Comparison of ENCODE assay signal across 9 mouse cellular contexts in genomic region chr4:135241669-135242068, GRCm38 (mm10). TPM values are rescaled to one million over a fixed set of nuclear protein-coding genes. Genes with fewer than 3 reads are reported as not detected.
DNase-seq lines count a peak whose midpoint lies in the region; ATAC-seq and TF ChIP-seq lines count a peak whose summit lies in the region.
"Had no signal": no experiment of that assay in that cellular context is flagged by ENCODE, and none has a peak within 500 bp of the region (broad histone marks: within the 10 kb centered on the region; RNA-seq: fewer than 3 reads in every experiment).

No protein-coding gene starts in this region.

- H3K4me1 ChIP-seq in heart, embryonic 15.5 days (replicated peaks) = peaks cover 74% of the 10 kb centered on the region
- H3K4me1 ChIP-seq in G1E (ENCODE audit: insufficient read depth, low read depth, low read length) = peaks cover 91% of the 10 kb centered on the region
- peaks cover 38% of the 10 kb centered on the region for H3K4me1 ChIP-seq in intestine, embryonic 15.5 days (replicated peaks)
- H3K4me1 ChIP-seq in liver, postnatal 0 days (ENCODE audit: insufficient read depth) = peaks cover 65% of the 10 kb centered on the region
- peaks cover 5% of the 10 kb centered on the region; the same call in 1 of the 2 replicates for H3K4me1 ChIP-seq in midbrain, postnatal 0 days (ENCODE audit: insufficient read depth, low read length)
- H3K4me1 ChIP-seq in thymus, adult 2 months (replicated peaks; ENCODE audit: control insufficient read depth, insufficient read depth, low read length) = peaks cover 11% of the 10 kb centered on the region

- no peaks in the 10 kb centered on the region for H3K27me3 ChIP-seq in heart, embryonic 15.5 days
- H3K27me3 ChIP-seq in G1E (ENCODE audit: insufficient read depth, low read length) = no peaks in the 10 kb centered on the region
- no peaks in the 10 kb centered on the region for H3K27me3 ChIP-seq in intestine, embryonic 15.5 days (replicated peaks)
- H3K27me3 ChIP-seq in liver, postnatal 0 days (ENCODE audit: insufficient read depth, low read length) = no peaks in the 10 kb centered on the region
- H3K27me3 ChIP-seq in midbrain, postnatal 0 days (ENCODE audit: insufficient read depth, low read length) = no peaks in the 10 kb centered on the region
- H3K27me3 ChIP-seq in thymus, adult 2 months (ENCODE audit: control insufficient read depth, insufficient read depth, low read length) = no peaks in the 10 kb centered on the region
- H3K27me3 ChIP-seq: neural tube, embryonic 12.5 days; Patski had no signal

- DNase-seq in heart, postnatal 36 days = no peak
- peak; percentile 12 for DNase-seq in G1E (ENCODE audit: low spot score)
- peak; percentile 43 for DNase-seq in liver, postnatal 0 days
- DNase-seq in midbrain, postnatal 0 days (ENCODE audit: low spot score) = no peak
- no peak for DNase-seq in thymus, adult 2 months

- no peak for TF ChIP-seq POLR2A in thymus, adult 2 months (IDR thresholded peaks at IDR 0.05; ENCODE audit: control insufficient read depth, extremely low read depth, insufficient read depth, low read length, poor library complexity)

- no peak overlapping the region for H3K9ac ChIP-seq in heart, embryonic 15.5 days
- H3K9ac ChIP-seq in intestine, embryonic 15.5 days = 0 out of 2 replicates have a peak overlapping the region, but pooled peaks have one; percentile 17
- H3K9ac ChIP-seq in liver, postnatal 0 days (replicated peaks) = peak overlapping the region; percentile 53
- H3K9ac ChIP-seq in midbrain, postnatal 0 days (replicated peaks; ENCODE audit: low read length, poor library complexity, severe bottlenecking) = no peak overlapping the region
- H3K9ac ChIP-seq: neural tube, embryonic 12.5 days had no signal

- ATAC-seq in heart, embryonic 15.5 days (replicated peaks; ENCODE audit: insufficient number of reproducible peaks, insufficient read depth, low FRiP score, low read depth) = 0 out of 2 replicates have a peak, but pooled peaks have one; percentile 36
- ATAC-seq in G1E (ENCODE audit: extremely low read depth, insufficient number of reproducible peaks, low FRiP score, poor library complexity, severe bottlenecking) = no peak
- ATAC-seq in intestine, embryonic 15.5 days = peak; percentile 31; the same call in 1 of the 2 replicates
- peak; percentile 23 for ATAC-seq in liver, postnatal 0 days
- no peak for ATAC-seq in midbrain, postnatal 0 days (ENCODE audit: low FRiP score)
- ATAC-seq: Patski had no signal

- peaks cover 4% of the 10 kb centered on the region; the same call in 1 of the 2 replicates for H3K36me3 ChIP-seq in heart, embryonic 15.5 days
- H3K36me3 ChIP-seq in G1E (replicated peaks) = peaks cover 48% of the 10 kb centered on the region
- H3K36me3 ChIP-seq in intestine, embryonic 15.5 days = no peaks in the 10 kb centered on the region
- H3K36me3 ChIP-seq in liver, postnatal 0 days (replicated peaks; ENCODE audit: insufficient read depth, low read length) = peaks cover under 1% of the 10 kb centered on the region
- H3K36me3 ChIP-seq in midbrain, postnatal 0 days (ENCODE audit: insufficient read depth, low read length) = no peaks in the 10 kb centered on the region
- no peaks in the 10 kb centered on the region for H3K36me3 ChIP-seq in thymus, adult 2 months (ENCODE audit: control insufficient read depth, insufficient read depth, low read length)

- peak overlapping the region; percentile 84 for H3K27ac ChIP-seq in heart, embryonic 15.5 days
- peak overlapping the region; percentile 60 for H3K27ac ChIP-seq in intestine, embryonic 15.5 days
- H3K27ac ChIP-seq in liver, postnatal 0 days (ENCODE audit: low read depth) = peak overlapping the region; percentile 83
- no peak overlapping the region for H3K27ac ChIP-seq in midbrain, postnatal 0 days (ENCODE audit: low read depth, low read length)
- no peak overlapping the region for H3K27ac ChIP-seq in thymus, adult 2 months (ENCODE audit: control insufficient read depth, insufficient read depth, low read length)
- H3K27ac ChIP-seq: neural tube, embryonic 12.5 days had no signal

- H3K9me3 ChIP-seq in heart, embryonic 15.5 days (replicated peaks) = no peaks in the 10 kb centered on the region
- no peaks in the 10 kb centered on the region for H3K9me3 ChIP-seq in G1E (replicated peaks)
- H3K9me3 ChIP-seq in intestine, embryonic 15.5 days = no peaks in the 10 kb centered on the region
- no peaks in the 10 kb centered on the region for H3K9me3 ChIP-seq in liver, postnatal 0 days (ENCODE audit: low read length)
- no peaks in the 10 kb centered on the region for H3K9me3 ChIP-seq in midbrain, postnatal 0 days (ENCODE audit: low read length)
- H3K9me3 ChIP-seq: neural tube, embryonic 12.5 days had no signal

- intact Hi-C loops in heart, postnatal 36 days (cut with DNase I) = no loop called here

- TF ChIP-seq EP300 in liver, postnatal 0 days (IDR thresholded peaks at IDR 0.05; ENCODE audit: low read depth) = no peak

- WGBS in heart, embryonic 15.5 days = 20% methylated on average over 5 of the region's 5 CpGs
- 26% methylated on average over 5 of the region's 5 CpGs for WGBS in intestine, embryonic 15.5 days
- WGBS in liver, postnatal 0 days (ENCODE audit: insufficient replicate concordance) = 14% methylated on average over 5 of the region's 5 CpGs
- 52% methylated on average over 5 of the region's 5 CpGs for WGBS in midbrain, postnatal 0 days
- WGBS in thymus, adult 2 months = 25% methylated on average over 5 of the region's 5 CpGs

- H3K4me2 ChIP-seq in heart, embryonic 15.5 days = no peak overlapping the region
- H3K4me2 ChIP-seq in intestine, embryonic 15.5 days (replicated peaks) = no peak overlapping the region
- H3K4me2 ChIP-seq in liver, postnatal 0 days (ENCODE audit: low read depth, low read length) = peak overlapping the region; percentile 54
- H3K4me2 ChIP-seq in midbrain, postnatal 0 days (ENCODE audit: low read depth, low read length, poor library complexity, severe bottlenecking) = no peak overlapping the region
- H3K4me2 ChIP-seq: neural tube, embryonic 12.5 days had no signal

- TF ChIP-seq CTCF in G1E (IDR thresholded peaks at IDR 0.05; ENCODE audit: low read depth, low read length) = no peak
- TF ChIP-seq CTCF in liver, postnatal 0 days (IDR thresholded peaks at IDR 0.05; ENCODE audit: low read depth) = no peak
- no peak for TF ChIP-seq CTCF in midbrain, postnatal 0 days (IDR thresholded peaks at IDR 0.05)
- no peak for TF ChIP-seq CTCF in thymus, adult 2 months (IDR thresholded peaks at IDR 0.05; ENCODE audit: borderline replicate concordance, control insufficient read depth, extremely low read depth, insufficient read depth, low read length, poor library complexity)

- no peak overlapping the region for H3K4me3 ChIP-seq in heart, embryonic 15.5 days
- peak overlapping the region; percentile 64; the same call in 1 of the 2 replicates for H3K4me3 ChIP-seq in G1E (ENCODE audit: low read depth, low read length)
- H3K4me3 ChIP-seq in intestine, embryonic 15.5 days (replicated peaks) = no peak overlapping the region
- H3K4me3 ChIP-seq in liver, postnatal 0 days (ENCODE audit: low read depth, low read length) = no peak overlapping the region
- no peak overlapping the region for H3K4me3 ChIP-seq in midbrain, postnatal 0 days (ENCODE audit: low read depth, low read length)
- no peak overlapping the region for H3K4me3 ChIP-seq in thymus, adult 2 months (ENCODE audit: control insufficient read depth, insufficient read depth, low read length)
- H3K4me3 ChIP-seq: neural tube, embryonic 12.5 days had no signal

RNA-seq across cellular contexts. Expression of gene Clic4, which starts 30.9 kb away (rescaled TPM):
- 252 and 254 TPM in 2 replicates for polyA plus RNA-seq in heart, embryonic 15.5 days (2015; fragmentation: Nextera tagmentation; extraction: Ambion mirVana)
- total RNA-seq in heart, postnatal 36 days (2021) = 100 to 1,000 TPM; 241 to 254 TPM
- total RNA-seq in G1E (2014; fragmentation: Nextera tagmentation) (172 and 176 TPM in 2 replicates), G1E (2017) (115 and 125 TPM in 2 replicates)
- 37.3 and 38.1 TPM in 2 replicates for polyA plus RNA-seq in G1E (2012)
- polyA plus RNA-seq in intestine, embryonic 15.5 days (2015; fragmentation: Nextera tagmentation; extraction: Ambion mirVana) = 126 and 135 TPM in 2 replicates
- polyA plus RNA-seq in liver, postnatal 0 days (2015; fragmentation: Nextera tagmentation; extraction: Ambion mirVana) = 52.2 and 64.6 TPM in 2 replicates
- total RNA-seq in midbrain, postnatal 0 days (2014; rRNA removed) = 47.4 and 55.5 TPM in 2 replicates
- polyA plus RNA-seq in midbrain, postnatal 0 days (2015; fragmentation: Nextera tagmentation; extraction: Ambion mirVana) = 38.0 and 38.6 TPM in 2 replicates
- 50.2 and 55.1 TPM in 2 replicates for polyA plus RNA-seq in thymus, adult 2 months (2012; rRNA removed)

Comparison
In these comparisons a context has a peak if more than half of its experiments do, and no peak if none do; other contexts are left out.
1. ATAC-seq: peak in heart, embryonic 15.5 days (single experiment), intestine, embryonic 15.5 days (single experiment) and liver, postnatal 0 days (single experiment); none in G1E (single experiment) and midbrain, postnatal 0 days (single experiment).
2. H3K27ac ChIP-seq: peak in heart, embryonic 15.5 days (single experiment), intestine, embryonic 15.5 days (single experiment) and liver, postnatal 0 days (single experiment); none in midbrain, postnatal 0 days (single experiment) and thymus, adult 2 months (single experiment).
3. H3K9ac ChIP-seq: peak in intestine, embryonic 15.5 days (single experiment) and liver, postnatal 0 days (single experiment); none in heart, embryonic 15.5 days (single experiment) and midbrain, postnatal 0 days (single experiment).
4. DNase-seq: peak in G1E (single experiment) and liver, postnatal 0 days (single experiment); none in heart, postnatal 36 days (0 of 2), midbrain, postnatal 0 days (single experiment) and thymus, adult 2 months (single experiment).